Mouse (Mus musculus) embryonic stem cell, embryonic (primary cell): ENCODE results near the gene Nr1i3.

Experiments
- CTCF ChIA-PET, 4 experiments: fragments of 300-600 bp in 2 of 4; fragments of 350-600 bp in 2 of 4; sonication (Branson Sonifier 250); formaldehyde crosslinking; loops; one replicate each; lab custom pipeline; 2022; ENCODE audit warnings: inconsistent platforms in 2 of 4; lab: Charles Lee
- POLR2A ChIA-PET, 4 experiments: fragments of 300-600 bp in 2 of 4; fragments of 350-600 bp in 2 of 4; sonication (Branson Sonifier 250); formaldehyde crosslinking; loops; one replicate each; lab custom pipeline; 2022; ENCODE audit warnings: antibody characterized with exemption in 4 of 4, inconsistent platforms in 1 of 4; lab: Charles Lee

The Nr1i3 gene

DNA sequence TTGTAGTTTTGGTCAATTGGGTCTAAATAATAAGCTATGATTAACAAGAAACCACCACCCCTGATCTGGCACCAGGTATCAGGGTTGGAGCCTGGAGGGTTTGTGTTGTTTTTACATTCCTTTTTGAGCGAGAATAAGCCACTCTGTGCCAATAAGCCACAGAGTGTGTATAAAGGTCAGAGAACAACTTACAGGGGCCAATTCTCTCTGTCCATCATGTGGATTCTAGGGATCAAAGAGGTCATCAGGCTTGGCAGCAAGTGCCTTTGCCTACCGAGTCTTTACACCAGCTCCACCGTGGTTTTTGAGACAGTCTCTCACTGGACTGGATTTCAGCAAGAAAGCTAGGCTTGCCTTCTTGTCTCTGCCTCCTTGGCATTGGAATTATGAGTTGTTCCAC lies 916 bp upstream of the Nr1i3 start:
- ChIA-PET CTCF (interaction anchor here in 2 of 4 experiments (0.6 to 1.3 kb wide), 4 partner anchors 8 to 76 kb away, joined by 3 to 4 read pairs (median 3); partner anchors contain the start of genes Pcp4l1 (in 1 of the 2) and Tomm40l (in 1 of the 2)), POLR2A (interaction anchor here in 3 of 4 experiments (0.6 to 1.8 kb wide), 11 partner anchors 9 to 75 kb away, joined by 3 to 12 read pairs (median 3); partner anchors contain the start of genes B4galt3 (in 1 of the 3), Fcer1g (in 1 of the 3), Pcp4l1 (in 1 of the 3) and Tomm40l (in 1 of the 3))

DNA sequence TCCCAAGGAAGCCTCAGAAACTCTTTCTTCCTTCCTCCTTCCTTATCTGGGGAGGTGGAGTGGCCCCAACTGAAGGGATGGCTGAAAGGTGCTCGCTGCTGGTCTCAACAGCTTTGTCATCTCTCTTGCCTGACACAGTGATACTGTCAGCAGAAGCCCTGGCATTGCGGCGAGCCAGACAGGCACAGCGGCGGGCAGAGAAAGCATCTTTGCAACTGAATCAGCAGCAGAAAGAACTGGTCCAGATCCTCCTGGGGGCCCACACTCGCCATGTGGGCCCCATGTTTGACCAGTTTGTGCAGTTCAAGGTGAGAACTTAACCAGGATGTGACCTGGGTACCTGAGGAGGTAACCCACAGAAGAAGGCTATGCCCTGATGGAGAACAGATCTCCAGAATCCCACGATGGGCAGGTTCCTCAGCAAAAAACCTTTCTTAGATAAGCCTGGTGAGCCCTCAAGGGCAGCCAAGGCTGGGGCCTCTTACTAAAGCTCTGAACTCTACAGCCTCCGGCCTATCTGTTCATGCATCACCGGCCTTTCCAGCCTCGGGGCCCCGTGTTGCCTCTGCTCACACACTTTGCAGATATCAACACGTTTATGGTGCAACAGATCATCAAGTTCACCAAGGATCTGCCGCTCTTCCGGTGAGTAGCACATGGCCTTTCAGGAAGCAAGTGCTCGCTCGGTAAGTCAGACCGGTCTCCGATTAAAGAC lies 2.6 kb downstream of the Nr1i3 start:
- CTCF ChIA-PET: interaction anchor here in 1 of 4 experiments (0.6 kb wide), 1 partner anchor 47 kb away, joined by 3 read pairs; no protein-coding TSS in a partner anchor
- POLR2A ChIA-PET: no interaction called here

DNA sequence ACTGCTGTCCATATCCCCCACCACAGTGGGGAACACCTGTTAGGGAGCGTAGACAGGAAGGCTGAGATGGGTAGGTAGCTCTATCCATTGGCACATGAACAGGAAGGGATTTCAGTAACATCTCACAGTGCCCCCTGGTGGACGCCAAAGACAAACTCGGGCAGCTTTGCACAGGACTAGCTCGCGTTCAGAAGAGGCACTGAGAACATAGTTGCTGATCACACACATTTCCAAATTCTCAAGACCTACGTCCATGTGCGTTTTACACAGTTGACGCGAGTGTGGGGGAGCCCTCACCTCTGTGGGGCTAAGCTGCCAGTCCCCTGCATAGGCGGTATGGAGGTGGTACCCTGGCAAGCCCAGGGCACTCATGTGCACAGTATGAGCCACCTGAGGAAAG lies 7.1 kb downstream of the Nr1i3 start:
- POLR2A ChIA-PET: interaction anchor here in 3 of 4 experiments (0.6 to 3.4 kb wide), 47 partner anchors 9 to 524 kb away, joined by 3 to 24 read pairs (median 4); partner anchors contain the start of genes Cfap126 (in 3 of the 3), Fcer1g (in 2 of the 3), Ndufs2 (in 2 of the 3) and Pcp4l1 (in 2 of the 3)
- CTCF ChIA-PET: interaction anchor here (0.5 to 3.0 kb wide), 92 partner anchors 8 to 325 kb away, joined by 3 to 22 read pairs (median 4); partner anchors contain the start of genes Pcp4l1 (in 3 of the 4), Ppox (in 3 of the 4), B4galt3 (in 2 of the 4) and Ndufs2 (in 2 of the 4)

DNA sequence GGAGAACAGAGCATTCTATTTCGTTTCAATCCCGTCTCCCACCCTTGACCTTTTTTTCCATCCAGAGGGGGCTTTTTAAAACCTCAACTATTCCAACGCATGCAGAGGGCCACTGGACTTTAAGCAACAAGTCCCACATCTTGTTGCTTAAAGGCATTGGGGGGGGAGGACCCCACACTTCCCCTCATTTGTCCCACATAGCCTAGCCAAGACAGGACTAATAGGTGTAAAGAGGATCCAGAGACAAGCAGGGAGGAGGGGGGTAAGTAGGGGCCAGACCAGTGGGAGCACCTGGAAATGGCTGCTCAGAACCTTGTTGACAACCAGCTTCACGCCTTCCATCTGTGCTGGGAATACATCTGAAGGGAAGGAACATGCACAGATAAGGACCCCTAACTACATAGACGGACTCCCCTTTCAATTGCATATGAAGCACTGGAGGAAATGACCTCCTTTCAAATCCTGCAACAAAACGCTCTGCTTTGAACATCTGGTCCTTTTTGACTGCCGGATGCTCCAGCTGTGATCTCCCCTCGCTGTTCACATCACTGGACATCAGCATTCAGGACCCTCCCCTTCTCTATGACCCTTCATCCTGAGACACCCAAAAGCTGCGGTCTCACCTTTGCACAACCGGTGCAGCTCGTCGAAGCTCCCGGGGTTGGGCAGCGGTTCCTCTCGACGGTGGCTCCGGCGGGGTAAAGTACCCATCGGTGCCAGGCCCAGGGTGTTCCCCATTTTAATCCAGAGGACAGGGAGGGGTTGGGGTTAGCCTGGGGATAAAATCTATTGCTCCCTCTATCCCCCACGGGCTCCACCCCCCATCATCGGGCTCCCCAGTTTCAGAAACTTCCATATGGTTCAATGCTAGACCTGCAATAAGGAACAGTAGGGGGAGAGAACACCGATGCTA lies 7.8 kb downstream of the Nr1i3 start:
- ChIA-PET POLR2A (interaction anchor here in 3 of 4 experiments (0.6 to 3.4 kb wide), 49 partner anchors 8 to 525 kb away, joined by 3 to 24 read pairs (median 4); partner anchors contain the start of genes Cfap126 (in 3 of the 3), Pcp4l1 (in 3 of the 3), B4galt3 (in 2 of the 3) and Fcer1g (in 2 of the 3)), CTCF (interaction anchor here (0.5 to 3.0 kb wide), 85 partner anchors 8 to 343 kb away, joined by 3 to 22 read pairs (median 4); partner anchors contain the start of genes Pcp4l1 (in 3 of the 4), B4galt3 (in 2 of the 4), Ndufs2 (in 2 of the 4) and Ppox (in 2 of the 4))

DNA sequence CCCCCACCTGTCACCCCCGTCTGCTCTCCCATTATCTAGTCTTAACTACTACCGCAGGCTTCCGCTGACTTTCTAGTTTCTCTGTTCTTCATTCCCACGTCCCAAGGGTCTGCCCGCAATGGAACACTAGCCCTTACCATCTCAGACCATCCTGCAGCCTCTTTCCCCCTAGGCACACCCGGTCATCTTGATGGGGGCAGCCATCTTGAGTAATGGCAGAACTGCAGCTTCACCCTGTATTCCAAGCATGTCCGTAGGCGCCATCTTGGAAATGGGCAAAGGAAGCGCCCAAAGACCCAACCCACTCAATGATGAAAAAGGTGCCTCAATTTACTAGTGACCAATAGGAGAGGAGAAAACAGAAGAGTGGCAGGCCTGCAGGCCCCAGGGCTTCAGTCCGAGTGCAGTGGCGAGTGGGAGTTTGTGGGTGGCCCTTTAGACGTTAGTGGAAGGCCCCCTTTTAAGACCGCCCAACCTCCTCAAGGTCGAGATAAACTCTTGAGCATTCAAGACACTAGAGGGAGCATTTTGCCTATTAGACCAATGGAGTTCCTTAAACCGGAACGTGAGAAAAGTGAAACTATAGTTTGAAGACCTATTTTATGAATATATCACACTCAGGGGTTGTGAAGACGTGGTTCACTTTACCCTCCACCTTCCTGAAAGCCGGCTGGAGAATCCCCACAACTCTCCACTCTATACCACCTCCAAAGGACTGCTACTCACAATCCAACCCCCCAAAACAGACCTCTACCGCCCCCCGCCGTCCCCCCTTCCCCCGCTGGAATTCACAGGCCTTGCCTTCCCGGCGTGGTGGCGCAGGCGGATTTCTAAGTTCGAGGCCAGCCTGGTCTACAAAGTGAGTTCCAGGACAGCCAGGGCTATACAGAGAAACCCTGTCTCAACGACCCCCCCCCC lies 8.7 kb downstream of the Nr1i3 start, which contains the start of gene Tomm40l:
Tomm40l (minus strand) TSS at position 277 of the 918 bp plus-strand sequence.
- ChIA-PET CTCF (interaction anchor here in 3 of 4 experiments (0.6 to 3.0 kb wide), 28 partner anchors 9 to 342 kb away, joined by 3 to 22 read pairs (median 5); partner anchors contain the start of genes Ndufs2 (in 1 of the 3), Nr1i3 (in 1 of the 3), Pcp4l1 (in 1 of the 3) and Ppox (in 1 of the 3)), POLR2A (interaction anchor here in 3 of 4 experiments (0.6 to 3.4 kb wide), 25 partner anchors 9 to 280 kb away, joined by 3 to 24 read pairs (median 5); partner anchors contain the start of genes B4galt3 (in 2 of the 3), Pcp4l1 (in 2 of the 3), Ppox (in 2 of the 3) and Alyref2 (in 1 of the 3))

DNA sequence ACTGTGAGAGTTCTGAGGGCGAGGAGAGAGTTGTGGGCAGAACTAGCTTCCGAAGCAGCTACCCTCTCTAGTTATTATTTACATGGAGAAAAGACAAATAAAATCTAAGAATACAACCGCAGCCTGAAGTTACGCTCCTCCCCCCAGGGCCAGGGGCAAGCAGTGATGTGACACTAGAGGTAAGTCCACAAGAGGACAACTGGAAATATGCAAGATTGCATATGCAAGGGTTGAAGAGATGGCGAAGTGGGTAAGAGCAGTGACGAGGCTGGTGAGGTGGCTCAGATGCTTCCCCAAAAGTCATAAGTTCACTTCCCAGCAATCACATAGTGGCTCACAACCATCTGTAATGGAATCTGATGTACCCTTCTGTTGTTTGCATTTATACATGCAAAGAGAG lies 9.4 kb downstream of the Nr1i3 start:
- CTCF ChIA-PET: interaction anchor here in 3 of 4 experiments (0.6 to 3.0 kb wide), 6 partner anchors 9 to 86 kb away, joined by 3 to 18 read pairs (median 4); partner anchors contain the start of gene Ppox (in 1 of the 3)

DNA sequence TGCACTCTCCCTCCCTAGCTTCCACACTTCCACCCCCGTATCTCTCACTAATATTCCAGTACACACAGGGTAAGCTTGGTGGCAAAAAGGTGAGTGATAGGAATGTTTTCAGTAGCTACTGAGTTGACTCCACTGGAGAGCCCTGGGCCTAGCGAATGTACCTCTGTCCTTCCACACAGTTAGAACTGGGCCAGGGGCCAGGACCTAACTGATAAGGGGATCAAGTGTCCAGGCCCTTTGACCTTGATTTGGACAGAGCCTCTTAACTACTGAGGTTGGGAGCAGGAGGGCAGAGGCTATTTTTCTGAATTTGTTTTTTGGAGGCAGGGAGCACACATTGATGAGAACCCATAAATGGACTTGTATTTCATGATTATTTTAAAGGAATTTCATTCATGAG lies 10.0 kb downstream of the Nr1i3 start:
- CTCF ChIA-PET: interaction anchor here in 1 of 4 experiments (2.0 kb wide), 1 partner anchor 15 kb away, joined by 4 read pairs; no protein-coding TSS in a partner anchor
- POLR2A ChIA-PET: no interaction called here

More for the DNA sequence above, 9.4 kb downstream of the Nr1i3 start:
- POLR2A ChIA-PET: interaction anchor here in 1 of 4 experiments (0.6 kb wide), 1 partner anchor 162 kb away, joined by 5 read pairs; no protein-coding TSS in a partner anchor

DNA sequence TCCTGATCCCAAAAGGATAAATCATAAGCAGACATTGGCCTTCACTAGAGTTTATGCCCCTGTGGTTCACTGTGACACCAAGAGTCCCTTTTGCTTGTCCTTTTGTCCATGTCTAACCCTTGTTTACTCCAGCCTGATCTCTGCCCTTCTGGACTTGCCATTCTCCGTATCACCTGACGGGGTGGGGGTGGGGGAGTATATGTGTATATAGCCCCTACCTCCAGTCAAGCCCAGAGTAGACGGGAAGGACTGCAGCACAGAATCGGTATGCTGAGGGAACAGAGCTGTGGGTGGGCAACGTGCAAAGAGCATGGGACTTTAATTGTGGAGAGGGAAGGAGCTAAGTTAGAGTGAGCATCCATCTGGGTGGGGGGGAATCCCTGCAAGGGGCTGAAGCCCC lies 11.1 kb downstream of the Nr1i3 start, which contains the start of gene Apoa2:
Apoa2 (plus strand) TSS at position 198 of the 400 bp plus-strand sequence.
- CTCF ChIA-PET: interaction anchor here in 2 of 4 experiments (0.5 to 1.6 kb wide), 3 partner anchors 9 to 38 kb away, joined by 3 read pairs; partner anchors contain the start of gene Fcer1g (in 1 of the 2)
- POLR2A ChIA-PET: interaction anchor here in 3 of 4 experiments (0.6 to 1.1 kb wide), 6 partner anchors 9 to 111 kb away, joined by 3 to 5 read pairs (median 3); partner anchors contain the start of genes B4galt3 (in 1 of the 3), Cfap126 (in 1 of the 3) and Ppox (in 1 of the 3)

DNA sequence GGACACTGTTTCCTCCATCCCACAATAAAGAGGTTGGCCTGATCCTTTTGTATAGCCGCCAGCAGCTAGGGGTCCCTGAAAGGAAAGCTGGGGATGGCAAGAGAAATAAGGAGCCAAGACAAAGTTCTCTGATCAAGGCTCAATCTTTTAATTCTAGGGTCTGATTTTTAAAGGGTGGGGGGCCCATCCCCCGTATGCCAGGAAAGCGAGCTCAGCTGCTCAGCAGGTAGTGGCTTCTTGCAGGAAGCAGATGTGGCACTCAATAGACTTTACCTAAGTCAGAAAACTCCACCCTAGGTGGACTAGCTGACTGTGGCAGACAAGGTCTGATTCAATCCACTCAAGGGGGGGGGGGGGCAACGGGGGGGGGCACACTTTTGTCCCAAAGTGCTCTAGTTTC lies 13.0 kb downstream of the Nr1i3 start:
- POLR2A ChIA-PET: interaction anchor here in 2 of 4 experiments (0.7 to 0.9 kb wide), 2 partner anchors 12 to 135 kb away, joined by 4 read pairs; no protein-coding TSS in a partner anchor
- CTCF ChIA-PET: interaction anchor here in 1 of 4 experiments (1.2 to 1.6 kb wide), 2 partner anchors 9 to 12 kb away, joined by 3 read pairs; no protein-coding TSS in a partner anchor

DNA sequence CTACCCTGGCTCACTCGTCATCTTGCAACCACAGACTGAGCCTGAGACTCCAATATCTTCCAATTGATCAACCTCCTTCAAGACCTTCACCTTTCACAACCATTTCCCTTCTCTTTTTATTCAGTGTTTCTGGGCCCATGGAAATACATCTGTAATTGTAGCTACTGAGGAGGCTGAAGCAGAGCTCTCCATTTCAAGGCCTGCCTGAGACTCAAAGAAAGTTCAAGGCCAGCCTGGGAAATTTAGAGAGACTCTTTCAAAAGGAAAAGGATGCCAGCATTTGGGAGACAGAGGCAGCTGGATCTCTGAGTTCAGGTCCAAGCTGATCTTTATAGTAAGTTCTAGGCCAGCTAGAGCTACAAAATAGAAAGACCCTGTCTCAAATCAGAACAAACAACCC lies 14.1 kb downstream of the Nr1i3 start:
- POLR2A ChIA-PET: interaction anchor here (0.7 to 1.2 kb wide), 5 partner anchors 10 to 348 kb away, joined by 3 to 5 read pairs (median 3); partner anchors contain the start of gene Klhdc9 (in 1 of the 4)
- CTCF ChIA-PET: interaction anchor here in 3 of 4 experiments (0.7 to 1.2 kb wide), 4 partner anchors 10 to 97 kb away, joined by 3 to 4 read pairs (median 4); partner anchors contain the start of gene Ndufs2 (in 1 of the 3)

DNA sequence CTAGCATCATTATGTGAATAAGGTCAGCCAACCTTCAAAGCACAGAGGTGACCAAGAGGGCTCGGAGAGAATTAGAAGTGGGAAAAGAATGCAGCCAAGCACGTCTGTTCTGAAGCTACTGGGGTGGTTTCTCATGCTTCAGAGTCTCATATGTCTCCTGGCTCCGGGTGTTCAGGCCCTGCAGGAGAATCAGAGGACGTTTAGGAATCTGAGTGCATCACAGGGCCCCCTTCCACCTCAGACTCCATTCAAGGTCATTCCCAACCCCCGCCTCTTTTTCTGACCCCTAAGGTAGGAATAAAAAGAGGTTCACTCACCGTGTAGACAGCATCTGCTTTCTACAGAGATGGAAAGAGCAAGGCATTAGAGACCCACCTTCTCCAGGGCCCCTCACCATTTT lies 16.0 kb downstream of the Nr1i3 start:
- CTCF ChIA-PET: interaction anchor here in 2 of 4 experiments (0.9 to 2.5 kb wide), 3 partner anchors 9 kb away, joined by 3 to 13 read pairs (median 7); no protein-coding TSS in a partner anchor

DNA sequence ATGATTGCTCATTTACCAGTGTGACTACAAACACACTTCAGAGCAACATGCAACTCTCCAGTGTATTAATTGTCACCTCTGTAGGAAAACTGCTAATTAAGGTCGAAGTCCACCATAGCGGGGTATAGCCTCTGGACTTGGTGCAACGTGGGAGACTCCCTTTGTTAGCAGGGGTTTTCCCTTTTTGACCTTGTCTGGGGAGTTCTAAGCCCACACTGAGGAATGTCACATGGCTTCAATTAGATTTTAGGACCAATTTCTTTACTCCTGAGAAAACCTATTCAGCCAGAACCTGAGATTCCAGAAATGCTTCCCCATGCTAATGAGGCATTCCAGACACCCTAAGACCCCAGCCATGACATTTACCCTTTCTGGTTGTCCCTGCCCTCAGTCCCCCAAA lies 16.4 kb downstream of the Nr1i3 start:
- ChIA-PET CTCF (interaction anchor here in 2 of 4 experiments (0.7 to 2.5 kb wide), 3 partner anchors 8 to 9 kb away, joined by 3 to 13 read pairs (median 7); no protein-coding TSS in a partner anchor), POLR2A (interaction anchor here in 2 of 4 experiments (0.9 to 1.9 kb wide), 6 partner anchors 8 to 51 kb away, joined by 3 to 5 read pairs (median 4); partner anchors contain the start of gene Ppox (in 1 of the 2))

More for the DNA sequence above, 16.0 kb downstream of the Nr1i3 start:
- POLR2A ChIA-PET: interaction anchor here in 3 of 4 experiments (0.5 to 1.9 kb wide), 6 partner anchors 9 to 51 kb away, joined by 3 to 5 read pairs (median 4); partner anchors contain the start of genes Pcp4l1 (in 1 of the 3) and Ppox (in 1 of the 3)

DNA sequence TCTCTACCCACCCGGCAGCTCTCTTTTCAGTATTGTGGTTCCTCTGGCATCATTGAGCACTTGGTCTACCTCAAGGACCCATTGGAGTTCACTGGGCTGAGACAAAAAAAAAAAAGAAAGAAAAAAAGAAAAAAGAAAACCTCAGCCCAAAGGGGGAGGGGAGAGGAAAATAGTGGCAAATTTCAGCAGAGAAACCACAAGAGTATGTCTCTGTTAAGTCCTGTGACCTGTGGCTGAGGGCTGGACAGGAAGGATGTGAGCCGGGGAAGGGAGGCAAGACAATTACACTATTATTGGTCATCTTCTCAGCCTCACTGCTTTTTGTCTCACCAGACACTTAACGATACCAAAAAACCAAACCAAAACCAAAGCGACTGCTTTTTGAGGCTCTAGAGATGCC lies 18.1 kb downstream of the Nr1i3 start:
- ChIA-PET POLR2A (interaction anchor here in 2 of 4 experiments (0.7 to 2.9 kb wide), 6 partner anchors 10 to 83 kb away, joined by 3 to 7 read pairs (median 4); partner anchors contain the start of gene Tomm40l (in 1 of the 2)), CTCF (interaction anchor here in 3 of 4 experiments (0.5 to 2.7 kb wide), 3 partner anchors 9 to 225 kb away, joined by 3 to 8 read pairs (median 3); no protein-coding TSS in a partner anchor)

DNA sequence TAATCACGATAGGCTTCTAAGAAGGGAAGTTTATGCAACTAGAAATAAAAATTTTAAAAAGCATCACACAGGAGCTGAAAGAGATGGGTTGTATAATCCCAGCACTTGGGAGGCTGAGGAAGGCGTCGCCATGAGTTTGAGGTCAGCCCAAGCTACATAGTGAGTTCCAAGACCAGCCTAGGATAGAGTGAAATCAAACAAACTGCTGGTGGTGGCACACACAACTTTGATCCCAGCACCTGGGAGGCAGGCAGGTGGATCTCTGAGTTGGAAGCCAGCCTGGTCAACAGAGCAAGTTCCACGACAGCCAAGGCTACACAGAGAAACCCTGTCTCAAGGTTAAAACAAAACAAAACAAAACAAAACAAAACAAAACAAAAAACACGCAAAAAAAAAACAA lies 18.6 kb downstream of the Nr1i3 start:
- CTCF ChIA-PET: interaction anchor here in 2 of 4 experiments (0.5 to 2.7 kb wide), 2 partner anchors 9 to 12 kb away, joined by 3 to 8 read pairs; no protein-coding TSS in a partner anchor
- POLR2A ChIA-PET: interaction anchor here in 2 of 4 experiments (0.8 to 2.9 kb wide), 5 partner anchors 10 to 77 kb away, joined by 3 to 7 read pairs (median 4); no protein-coding TSS in a partner anchor
